Mouse (Mus musculus): ENCODE results near the gene Selenof.

DNA sequence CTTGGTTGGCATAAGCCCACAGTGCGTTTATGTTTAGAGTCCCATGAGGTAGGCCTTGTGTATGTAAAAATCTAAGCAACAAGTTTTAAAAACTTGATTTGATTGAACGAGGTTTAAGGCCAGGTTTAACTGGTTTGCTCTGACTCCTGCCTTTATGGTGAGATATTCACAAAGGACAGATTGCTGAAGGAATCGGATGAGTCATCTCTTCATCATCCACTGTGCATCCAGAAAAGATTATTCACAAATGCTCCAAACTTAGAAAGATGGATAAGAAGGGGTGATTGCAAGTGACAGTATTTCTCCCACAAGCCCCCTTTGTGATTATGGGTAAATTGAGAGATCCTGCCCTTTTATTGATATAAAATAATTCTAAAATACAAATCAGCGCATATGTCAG lies 8.8 kb downstream of the Selenof start:
- TF ChIP-seq TAL1 (IDR thresholded peaks at IDR 0.05; ENCODE audit: low read length), result no peak
- no peak for TF ChIP-seq GATA1 (IDR thresholded peaks at IDR 0.05; ENCODE audit: low read length)

Data from erythroblast, embryonic 14.5 days (primary cell).